Mouse (Mus musculus): ENCODE data around the gene Mmp24.
"Not testable (repeated sequence)": the region's sequence is repeated elsewhere in the genome, so short reads cannot be mapped to it uniquely, and the experiment has no call there.

The Mmp24 gene

GRCm38 (mm10) chr2:155811821-155812396 is 36.8 kb downstream of the Mmp24 start:
- intact Hi-C loops (cut with DNase I), result loop anchor here (5.0 kb wide), 1 partner anchor 55 kb away; no protein-coding TSS in a partner anchor

- intact Hi-C loops (cut with DNase I), result loop anchor here (5.0 kb wide), 1 partner anchor 55 kb away; no protein-coding TSS in a partner anchor
These were observed 37.5 kb downstream of the Mmp24 start for GRCm38 (mm10) chr2:155812637-155813036.

- intact Hi-C loops (cut with DNase I), result loop anchor here (5.0 kb wide), 1 partner anchor 58 kb away; no protein-coding TSS in a partner anchor
These were observed 39.7 kb downstream of the Mmp24 start for GRCm38 (mm10) chr2:155814829-155815228.

GRCm38 (mm10) chr2:155816179-155816578 is 41.0 kb downstream of the Mmp24 start:
- intact Hi-C loops (cut with DNase I), result no loop called here

- intact Hi-C loops (cut with DNase I), result no loop called here
These were observed 42.4 kb downstream of the Mmp24 start for GRCm38 (mm10) chr2:155817301-155818245.

GRCm38 (mm10) chr2:155818596-155819391 is 43.7 kb downstream of the Mmp24 start:
- intact Hi-C loops (cut with DNase I), result no loop called here

GRCm38 (mm10) chr2:155819392-155819448 is 44.1 kb downstream of the Mmp24 start, which contains the start of gene BC029722:
Gene BC029722 (minus strand): TSS chr2:155819426.
- intact Hi-C loops (cut with DNase I), result no loop called here

GRCm38 (mm10) chr2:155819449-155820251 is 44.5 kb downstream of the Mmp24 start:
- intact Hi-C loops (cut with DNase I), result no loop called here

- intact Hi-C loops (cut with DNase I), result no loop called here
These were observed 45.6 kb downstream of the Mmp24 start for GRCm38 (mm10) chr2:155820779-155821178.

- intact Hi-C loops (cut with DNase I), result no loop called here
These were observed 48.6 kb downstream of the Mmp24 start for GRCm38 (mm10) chr2:155823722-155824121.

GRCm38 (mm10) chr2:155825904-155826629 is 50.9 kb downstream of the Mmp24 start:
- intact Hi-C loops (cut with DNase I), result no loop called here

- intact Hi-C loops (cut with DNase I), result no loop called here
These were observed 51.7 kb downstream of the Mmp24 start, which contains the start of gene Eif6 for GRCm38 (mm10) chr2:155826630-155827424. Gene Eif6 (minus strand): TSS chr2:155826925.

- intact Hi-C loops (cut with DNase I), result no loop called here
These were observed 55.7 kb downstream of the Mmp24 start for GRCm38 (mm10) chr2:155830841-155831240.

GRCm38 (mm10) chr2:155831302-155831701 is 56.2 kb downstream of the Mmp24 start:
- intact Hi-C loops (cut with DNase I), result no loop called here

- intact Hi-C loops (cut with DNase I), result not testable (repeated sequence)
These were observed 56.9 kb downstream of the Mmp24 start for GRCm38 (mm10) chr2:155832087-155832486.

- intact Hi-C loops (cut with DNase I), result no loop called here
These were observed 59.6 kb downstream of the Mmp24 start, which contains the start of gene Fam83c for GRCm38 (mm10) chr2:155834732-155835131. Gene Fam83c (minus strand): TSS chr2:155834854.

GRCm38 (mm10) chr2:155837961-155838360 is 62.8 kb downstream of the Mmp24 start:
- intact Hi-C loops (cut with DNase I), result no loop called here

- intact Hi-C loops (cut with DNase I), result no loop called here
These were observed 63.8 kb downstream of the Mmp24 start for GRCm38 (mm10) chr2:155838961-155839360.

- intact Hi-C loops (cut with DNase I), result loop anchor here (10.0 kb wide), 1 partner anchor 288 kb away; no protein-coding TSS in a partner anchor
These were observed 71.8 kb downstream of the Mmp24 start for GRCm38 (mm10) chr2:155846930-155847329.
